Mouse (Mus musculus): ENCODE data around the gene Zfp239. TPM values are rescaled to one million over a fixed set of nuclear protein-coding genes. Genes with fewer than 3 reads are reported as not detected.

The Zfp239 gene
- polyA plus RNA-seq, 1 experiment from 2014 or later: 16.5 TPM

- under 1% methylated on average over 60 of the region's 62 CpGs for WGBS
- H3K4me2 ChIP-seq: peak overlapping the region; percentile 89
- H3K4me3 ChIP-seq: peak overlapping the region; percentile 52
- no peaks in the 10 kb centered on the region for H3K27me3 ChIP-seq (replicated peaks)
- H3K36me3 ChIP-seq (replicated peaks): no peaks in the 10 kb centered on the region
- peak overlapping the region; percentile 68 for H3K27ac ChIP-seq
- peak overlapping the region; percentile 44 for H3K9ac ChIP-seq
- H3K9me3 ChIP-seq: no peaks in the 10 kb centered on the region
- ATAC-seq (replicated peaks): peak; percentile 90
- H3K4me1 ChIP-seq: peaks cover 27% of the 10 kb centered on the region
These were observed 55.0 kb downstream of the Zfp239 start for GRCm38 (mm10) chr6:117916737-117917426.

GRCm38 (mm10) chr6:117917576-117917975, 55.7 kb downstream of the Zfp239 start:
- Histone ChIP-seq H3K9ac (peak overlapping the region; percentile 44), H3K4me2 (peak overlapping the region; percentile 89), H3K36me3 (replicated peaks) (no peaks in the 10 kb centered on the region), H3K9me3 (no peaks in the 10 kb centered on the region), H3K27ac (peak overlapping the region; percentile 68), H3K27me3 (replicated peaks) (no peaks in the 10 kb centered on the region), H3K4me3 (peak overlapping the region; percentile 52), H3K4me1 (peaks cover 27% of the 10 kb centered on the region)
- under 1% methylated on average over 21 of the region's 21 CpGs for WGBS
- ATAC-seq (replicated peaks): peak; percentile 61; the same call in 1 of the 2 replicates

DNA sequence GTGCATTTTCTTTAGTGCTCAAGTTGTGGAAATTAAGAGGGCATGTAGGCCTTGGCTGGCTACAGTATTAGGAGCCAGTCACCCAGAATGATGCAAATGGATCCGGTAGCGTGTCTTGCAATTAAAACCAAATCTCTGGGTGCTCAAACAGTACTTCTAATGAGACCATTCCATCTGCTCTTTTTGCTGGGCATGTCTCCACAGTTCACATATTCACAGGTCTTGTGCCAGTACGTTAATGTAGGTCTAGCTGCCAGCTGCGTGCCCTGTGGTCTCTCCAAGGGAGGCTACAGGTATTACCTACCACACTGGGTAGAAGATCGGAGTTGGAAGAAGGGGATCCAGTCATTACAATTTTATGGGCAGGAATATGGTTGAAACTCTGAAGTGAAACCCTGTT, 56.1 kb downstream of the Zfp239 start:
- no peaks in the 10 kb centered on the region for H3K9me3 ChIP-seq
- peak overlapping the region; percentile 52 for H3K4me3 ChIP-seq
- peaks cover 27% of the 10 kb centered on the region for H3K4me1 ChIP-seq
- WGBS: 29% methylated on average over 5 of the region's 5 CpGs
- H3K36me3 ChIP-seq (replicated peaks): no peaks in the 10 kb centered on the region
- peak overlapping the region; percentile 89 for H3K4me2 ChIP-seq
- no peaks in the 10 kb centered on the region for H3K27me3 ChIP-seq (replicated peaks)
- peak overlapping the region; percentile 44 for H3K9ac ChIP-seq
- peak overlapping the region; percentile 68; the same call in 1 of the 2 replicates for H3K27ac ChIP-seq
- ATAC-seq (replicated peaks): no peak

- no peaks in the 10 kb centered on the region for H3K27me3 ChIP-seq (replicated peaks)
- WGBS: 67% methylated on average over 3 of the region's 3 CpGs
- no peak overlapping the region for H3K9ac ChIP-seq
- no peaks in the 10 kb centered on the region for H3K36me3 ChIP-seq (replicated peaks)
- H3K4me1 ChIP-seq: peaks cover 26% of the 10 kb centered on the region
- H3K27ac ChIP-seq: no peak overlapping the region
- no peaks in the 10 kb centered on the region for H3K9me3 ChIP-seq
- no peak overlapping the region for H3K4me3 ChIP-seq
- no peak overlapping the region for H3K4me2 ChIP-seq
- no peak for ATAC-seq (replicated peaks)
These were observed 59.0 kb downstream of the Zfp239 start for GRCm38 (mm10) chr6:117920659-117921640.

DNA sequence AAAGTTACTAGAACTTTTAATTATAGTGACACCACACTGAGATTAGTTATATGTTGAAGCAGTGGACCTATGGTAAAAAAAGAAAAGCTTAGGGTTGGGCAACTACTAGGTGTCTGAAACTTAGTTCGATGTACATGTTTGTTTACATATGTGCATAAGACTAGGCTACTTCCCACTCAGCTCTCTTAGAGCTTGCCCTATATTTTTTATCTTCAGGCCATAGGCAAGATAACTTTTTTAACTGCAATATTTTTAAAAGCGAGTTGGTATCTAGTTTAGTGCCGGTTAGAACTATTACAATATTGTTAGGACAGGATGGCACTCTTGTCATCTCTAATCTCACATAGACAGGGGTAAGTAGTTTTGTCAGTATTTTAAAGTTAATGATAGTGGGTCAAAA, 60.1 kb downstream of the Zfp239 start:
- H3K4me3 ChIP-seq: no peak overlapping the region
- no peak overlapping the region for H3K27ac ChIP-seq
- no peaks in the 10 kb centered on the region for H3K9me3 ChIP-seq
- peaks cover 15% of the 10 kb centered on the region for H3K4me1 ChIP-seq
- no peak overlapping the region for H3K4me2 ChIP-seq
- peaks cover 4% of the 10 kb centered on the region; the same call in 1 of the 2 replicates for H3K36me3 ChIP-seq (replicated peaks)
- no peak overlapping the region for H3K9ac ChIP-seq
- H3K27me3 ChIP-seq (replicated peaks): no peaks in the 10 kb centered on the region
- ATAC-seq (replicated peaks): no peak
- WGBS: 95% methylated on average over 3 of the region's 3 CpGs

Other genes starting within 250 kb of the Zfp239 start
- 139 and 156 TPM in 2 replicates for gene Zfp637, start 20.9 kb upstream of the Zfp239 start, polyA plus RNA-seq (2015; fragmentation: Nextera tagmentation; extraction: Ambion mirVana)
- 258 and 279 TPM in 2 replicates for gene Hnrnpf, start 38.2 kb downstream of the Zfp239 start, polyA plus RNA-seq (2015; fragmentation: Nextera tagmentation; extraction: Ambion mirVana)
- 2.8 and 4.7 TPM in 2 replicates for gene Fxyd4, start 75.6 kb downstream of the Zfp239 start, polyA plus RNA-seq (2015; fragmentation: Nextera tagmentation; extraction: Ambion mirVana)
- 5.8 and 6.6 TPM in 2 replicates for gene Rasgef1a, start 149.3 kb downstream of the Zfp239 start, polyA plus RNA-seq (2015; fragmentation: Nextera tagmentation; extraction: Ambion mirVana)

Data from midbrain, embryonic 15.5 days (tissue).